Mouse (Mus musculus) midbrain, embryonic 11.5 days (tissue): ENCODE results near the gene Pycr1. TPM values are rescaled to one million over a fixed set of nuclear protein-coding genes. Genes with fewer than 3 reads are reported as not detected.

ENCODE experiments used
- ATAC-seq: fragments of 200-750 bp; cut with Nextera tagmentation; 2 replicates; pipeline ENCODE4 v1.8.0; 2017; ENCODE audit warnings: moderate TSS enrichment, moderate library complexity; ENCODE audit not compliant: low FRiP score
- DNase-seq: peaks from one replicate; pipeline ENCODE4 v3.0.0; 2015; ENCODE audit warnings: low spot score; ENCODE audit errors: missing footprints
- H3K27ac ChIP-seq: fragments of 300-500 bp; sonication (generic); 2 replicates; pipeline ENCODE4 v1.5.1; 2014; ENCODE audit warnings: low read depth, low read length
- H3K27me3 ChIP-seq: fragments of 300-500 bp; sonication (generic); 2 replicates; pipeline ENCODE4 v1.6.1; 2014; ENCODE audit warnings: mild to moderate bottlenecking, low read length, moderate library complexity, mixed read lengths; ENCODE audit not compliant: control insufficient read depth, insufficient read depth
- H3K36me3 ChIP-seq: fragments of 300-500 bp; sonication (generic); 2 replicates; pipeline ENCODE4 v1.6.1; 2014; ENCODE audit warnings: mild to moderate bottlenecking, low read length, moderate library complexity, mixed read lengths; ENCODE audit not compliant: control insufficient read depth, insufficient read depth
- H3K4me1 ChIP-seq: fragments of 300-500 bp; sonication (generic); 2 replicates; pipeline ENCODE4 v1.6.1; 2014; ENCODE audit warnings: low read length; ENCODE audit not compliant: control insufficient read depth, insufficient read depth
- H3K4me2 ChIP-seq: fragments of 300-500 bp; sonication (generic); 2 replicates; pipeline ENCODE4 v1.6.1; 2014; ENCODE audit warnings: mild to moderate bottlenecking, moderate library complexity
- H3K4me3 ChIP-seq: fragments of 300-500 bp; sonication (generic); 2 replicates; pipeline ENCODE4 v1.5.1; 2014; ENCODE audit warnings: low read depth, low read length
- H3K9ac ChIP-seq: fragments of 300-500 bp; sonication (generic); 2 replicates; pipeline ENCODE4 v1.6.1; 2014; ENCODE audit warnings: low read length
- H3K9me3 ChIP-seq: fragments of 300-500 bp; sonication (generic); 2 replicates; pipeline ENCODE4 v1.6.1; 2016; ENCODE audit warnings: low read length; ENCODE audit not compliant: control insufficient read depth
- WGBS: fragments of 180-500 bp; shearing (Covaris S2); extraction: QIAGEN DNeasy Blood & Tissue Kit; methylation state at CpG from one replicate; pipeline ENCODE4 v1.1.7; 2014; 5-methylcytosine and 5-hydroxymethylcytosine counted together
- polyA plus RNA-seq: library from polyadenylated mRNA; unstranded; fragments of >200 nt; fragmentation: Nextera tagmentation; extraction: Ambion mirVana; gene quantifications from 2 replicates; pipeline ENCODE4 v1.2.1, GENCODE M21; 2014

Pycr1 gene
- polyA plus RNA-seq, 1 experiment from 2014 or later, result 32.8 TPM

DNA sequence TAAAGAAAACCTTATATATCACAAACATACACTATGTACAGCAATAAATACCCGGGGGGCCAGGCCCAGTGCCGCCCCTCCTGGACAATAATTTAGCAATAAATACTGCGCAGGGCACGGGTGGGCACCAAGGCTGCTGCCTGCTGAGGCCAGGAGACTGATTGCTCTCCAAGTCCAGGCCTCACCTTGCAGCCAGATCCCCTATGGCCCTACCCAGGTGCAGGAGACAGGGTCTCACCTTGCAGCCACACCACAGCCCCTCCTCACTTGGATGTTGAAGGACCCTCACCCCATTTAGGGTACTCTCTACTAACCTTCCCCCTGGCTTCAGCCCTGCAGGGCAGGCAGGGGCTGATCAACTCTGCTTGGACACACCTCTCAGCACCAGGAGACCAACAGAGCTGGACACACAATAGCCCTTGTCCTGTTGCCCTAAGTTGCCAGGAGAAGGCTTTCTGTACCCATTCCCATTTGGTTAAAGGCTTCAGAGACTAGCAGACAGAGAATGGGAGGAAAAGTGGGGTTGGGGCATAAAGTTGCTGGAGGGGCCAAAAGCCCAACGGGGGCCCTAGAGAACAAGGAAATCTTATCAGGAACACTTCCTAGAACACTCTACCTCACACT lies 18.3 kb downstream of the Pycr1 start, which contains the start of gene Sirt7:
Sirt7 (minus strand) TSS at position 89 of the 624 bp plus-strand sequence.
- peaks cover 14% of the 10 kb centered on the region for H3K36me3 ChIP-seq
- peaks cover 12% of the 10 kb centered on the region for H3K4me1 ChIP-seq
- H3K27me3 ChIP-seq, result no peaks in the 10 kb centered on the region
- H3K9ac ChIP-seq, result peak within 1 kb of the TSS; percentile 80
- H3K4me2 ChIP-seq, result peak within 1 kb of the TSS; percentile 97
- H3K27ac ChIP-seq, result peak within 1 kb of the TSS; percentile 57
- H3K4me3 ChIP-seq, result peak within 1 kb of the TSS; percentile 99
- H3K9me3 ChIP-seq, result no peaks in the 10 kb centered on the region
- DNase-seq (no peak), ATAC-seq (peak; percentile 67)
- WGBS, result 21% methylated on average over 5 of the region's 5 CpGs

DNA sequence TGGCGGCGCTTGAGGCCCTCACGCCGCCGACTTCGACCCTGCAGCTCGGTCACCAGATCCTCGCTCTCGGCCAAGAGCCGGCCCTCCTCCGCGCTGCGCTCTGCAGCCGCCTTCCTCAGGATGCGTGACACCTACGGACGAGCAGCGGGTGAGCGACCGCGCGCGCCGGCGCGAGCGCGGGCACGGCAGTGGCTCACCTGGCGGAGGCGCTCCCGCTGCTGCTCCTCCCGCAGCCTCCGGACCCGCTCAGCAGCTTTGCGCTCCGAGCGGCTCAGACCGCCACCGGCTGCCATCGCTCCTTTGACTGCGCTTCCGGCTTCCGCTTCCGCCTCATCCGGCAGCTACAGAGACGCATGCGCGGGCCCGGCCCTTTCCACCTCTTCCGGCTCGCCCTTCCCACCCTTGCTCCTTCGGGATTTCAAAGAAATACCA lies 18.9 kb downstream of the Pycr1 start:
- Histone ChIP-seq H3K4me1 (peaks cover 9% of the 10 kb centered on the region), H3K27ac (peak overlapping the region; percentile 57), H3K9me3 (no peaks in the 10 kb centered on the region), H3K9ac (peak overlapping the region; percentile 80), H3K4me2 (peak overlapping the region; percentile 97), H3K4me3 (peak overlapping the region; percentile 99), H3K27me3 (no peaks in the 10 kb centered on the region), H3K36me3 (peaks cover 19% of the 10 kb centered on the region)
- peak; percentile 83 for ATAC-seq
- under 1% methylated on average over 51 of the region's 53 CpGs for WGBS
- peak; percentile 97 for DNase-seq

DNA sequence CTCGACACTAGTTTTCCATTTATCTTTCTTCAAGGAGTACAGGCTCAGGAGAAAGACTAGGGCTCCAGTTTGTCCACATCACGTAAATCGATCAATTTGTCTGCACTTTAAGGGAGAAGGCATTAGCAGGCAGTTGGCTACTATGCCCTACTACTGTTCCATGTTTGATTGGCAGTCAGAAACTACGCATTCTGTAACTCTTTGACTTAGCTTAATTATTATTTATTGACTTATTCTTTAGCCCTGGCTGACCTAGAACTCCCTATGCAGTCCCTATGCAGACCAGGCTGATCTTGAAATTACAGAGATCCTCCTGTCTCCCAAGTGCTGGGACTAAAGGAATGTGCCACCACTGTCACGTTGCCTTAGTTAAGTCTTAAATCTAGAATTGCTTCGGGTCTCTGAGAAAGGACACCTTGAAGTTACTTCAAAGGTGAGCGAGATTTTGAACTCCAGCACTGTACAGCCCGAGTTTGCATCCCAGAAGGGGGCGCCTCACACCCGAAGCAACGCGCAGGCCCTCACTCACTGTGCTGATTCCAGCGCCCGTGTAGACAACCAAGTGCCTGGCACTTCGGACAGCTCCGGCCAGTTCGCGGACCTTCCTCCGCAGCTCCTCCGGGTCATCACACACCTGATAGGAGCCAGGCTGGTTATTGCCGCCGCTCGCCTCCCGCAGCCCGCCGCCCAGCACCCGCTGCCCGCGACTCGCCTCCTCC lies 19.4 kb downstream of the Pycr1 start:
- 13% methylated on average over 30 of the region's 30 CpGs for WGBS
- peak overlapping the region; percentile 80 for H3K9ac ChIP-seq
- peak overlapping the region; percentile 57 for H3K27ac ChIP-seq
- ATAC-seq (peak; percentile 57), DNase-seq (peak; percentile 89)
- H3K4me3 ChIP-seq, result peak overlapping the region; percentile 99
- H3K36me3 ChIP-seq, result peaks cover 19% of the 10 kb centered on the region
- no peaks in the 10 kb centered on the region for H3K9me3 ChIP-seq
- no peaks in the 10 kb centered on the region for H3K27me3 ChIP-seq
- peak overlapping the region; percentile 97 for H3K4me2 ChIP-seq
- peaks cover 9% of the 10 kb centered on the region for H3K4me1 ChIP-seq

DNA sequence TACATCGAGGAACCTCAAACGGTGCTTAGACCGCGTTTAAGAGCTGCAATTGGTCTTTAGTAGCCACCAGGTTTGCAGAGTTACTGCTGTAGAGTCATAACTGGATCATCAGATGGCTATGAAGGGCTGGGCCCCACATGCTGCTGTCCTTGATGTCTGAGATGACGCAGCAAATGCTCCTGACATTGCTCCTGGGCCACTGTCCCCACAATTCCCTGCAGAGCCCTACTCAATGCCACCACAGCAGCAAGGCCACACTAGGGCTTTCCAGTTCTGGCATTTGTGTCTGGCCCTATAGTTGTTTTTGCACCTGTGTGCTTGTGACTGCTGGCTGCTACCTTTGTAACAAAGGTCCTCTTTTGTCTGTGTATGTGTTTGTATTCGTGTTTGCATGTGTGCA lies 20.8 kb downstream of the Pycr1 start:
- no peak for DNase-seq
- Histone ChIP-seq H3K9ac (no peak overlapping the region), H3K4me2 (no peak overlapping the region), H3K4me1 (peaks cover 11% of the 10 kb centered on the region), H3K36me3 (peaks cover 23% of the 10 kb centered on the region), H3K9me3 (no peaks in the 10 kb centered on the region), H3K27ac (no peak overlapping the region), H3K27me3 (no peaks in the 10 kb centered on the region), H3K4me3 (no peak overlapping the region)
- ATAC-seq, result no peak
- 95% methylated on average over 6 of the region's 6 CpGs for WGBS

DNA sequence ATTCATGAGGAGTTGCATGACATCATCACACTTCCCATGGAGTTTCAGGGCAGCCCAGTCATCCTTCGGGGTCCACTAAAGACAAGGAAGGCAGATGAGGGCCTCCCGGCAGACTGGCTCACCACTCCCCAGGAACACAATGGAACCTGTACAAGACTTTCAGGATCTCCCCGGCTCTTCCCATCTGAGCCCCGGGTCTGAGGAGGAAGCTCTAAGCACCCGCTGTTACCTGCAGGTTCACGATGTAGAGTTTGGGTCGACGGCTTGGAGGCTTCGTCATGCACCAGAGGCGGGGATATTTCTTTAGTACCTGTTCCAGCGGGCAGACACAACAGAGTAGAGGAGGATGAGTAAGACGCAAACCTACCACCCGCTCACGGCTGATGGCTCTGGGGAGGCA lies 23.4 kb downstream of the Pycr1 start:
- Histone ChIP-seq H3K4me1 (peaks cover 16% of the 10 kb centered on the region), H3K4me3 (no peak overlapping the region), H3K27me3 (no peaks in the 10 kb centered on the region), H3K9me3 (no peaks in the 10 kb centered on the region), H3K4me2 (no peak overlapping the region), H3K27ac (no peak overlapping the region), H3K36me3 (peaks cover 20% of the 10 kb centered on the region), H3K9ac (no peak overlapping the region)
- ATAC-seq (no peak), DNase-seq (peak; percentile 28)
- WGBS, result 95% methylated on average over 14 of the region's 14 CpGs

DNA sequence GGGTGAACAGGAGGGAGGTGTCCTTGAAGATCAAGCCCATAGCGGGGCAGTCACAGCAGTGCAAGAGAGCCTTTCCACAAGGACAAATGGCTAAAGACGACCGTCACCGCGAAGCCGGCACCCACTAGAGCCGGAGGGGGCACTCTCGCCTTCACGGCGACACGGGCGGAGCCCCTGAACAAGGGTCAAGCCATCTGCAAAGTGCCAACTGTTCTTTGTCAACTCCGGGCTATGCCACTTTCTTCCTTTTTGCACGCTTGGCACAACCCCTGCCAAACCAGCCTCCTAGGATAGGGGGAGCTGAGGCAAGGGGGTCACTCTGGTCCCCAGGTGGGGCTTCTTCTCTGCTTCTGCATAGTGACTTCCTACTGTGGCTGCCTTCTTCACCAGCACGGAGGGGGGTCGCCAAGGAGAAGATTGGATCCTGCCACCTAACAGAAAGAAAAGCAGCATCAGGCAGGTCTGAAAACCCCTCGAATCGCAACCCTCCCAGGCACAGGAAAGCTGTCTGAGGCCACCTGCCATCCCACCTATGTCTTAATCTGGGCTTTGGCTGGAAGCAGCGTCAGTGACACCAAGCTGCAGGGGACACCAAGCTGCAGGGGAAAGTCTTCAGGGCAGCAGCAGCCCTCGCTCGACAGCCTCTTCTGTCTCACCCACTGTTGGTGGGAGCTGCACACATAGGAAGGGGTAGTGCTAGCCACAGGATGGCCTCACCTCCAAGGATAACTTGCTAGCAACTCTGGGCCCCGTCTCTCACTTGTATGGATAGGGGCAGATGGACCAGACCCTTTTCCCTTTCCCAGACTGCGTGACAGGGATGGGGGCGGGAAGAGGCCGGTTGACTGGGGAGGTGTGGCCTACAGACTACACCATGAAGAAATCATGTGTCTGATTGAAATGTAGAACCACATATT lies 24.7 kb downstream of the Pycr1 start:
- no peak for ATAC-seq
- H3K4me1 ChIP-seq, result peaks cover 10% of the 10 kb centered on the region
- H3K9ac ChIP-seq, result no peak overlapping the region
- peaks cover 22% of the 10 kb centered on the region for H3K36me3 ChIP-seq
- no peak overlapping the region for H3K27ac ChIP-seq
- WGBS, result 92% methylated on average over 25 of the region's 25 CpGs
- H3K4me2 ChIP-seq, result no peak overlapping the region
- no peak overlapping the region; the same call in 1 of the 2 replicates for H3K4me3 ChIP-seq
- no peaks in the 10 kb centered on the region for H3K9me3 ChIP-seq
- DNase-seq, result peak; percentile 61
- H3K27me3 ChIP-seq, result no peaks in the 10 kb centered on the region

DNA sequence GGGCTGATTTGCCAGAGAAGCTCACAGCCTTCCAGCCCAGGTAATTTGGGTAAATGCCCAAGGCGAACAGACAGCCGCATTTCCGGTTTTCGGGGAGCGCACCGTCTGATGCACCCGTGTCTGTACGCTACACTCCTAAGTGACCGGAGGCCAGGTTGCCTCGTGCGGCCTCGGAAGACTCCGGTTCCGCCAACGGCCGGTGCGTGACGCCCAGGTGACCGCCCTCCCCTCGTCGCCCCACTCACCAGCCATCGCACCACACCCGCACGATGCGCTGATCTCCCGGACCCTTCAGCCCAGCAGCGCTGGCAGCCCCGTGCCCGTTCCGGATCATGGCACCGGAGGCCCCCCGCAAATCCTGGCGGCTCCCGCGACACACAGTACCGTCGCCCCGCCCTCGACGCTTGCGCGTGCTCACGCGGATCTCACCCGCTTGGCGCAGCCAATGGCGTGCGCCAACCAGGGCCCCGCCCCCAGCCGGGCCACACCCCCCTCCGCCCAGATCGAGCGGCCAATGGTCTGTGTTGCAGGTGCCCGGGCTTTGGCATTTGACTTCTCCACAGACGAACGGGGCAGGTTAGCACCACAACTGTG lies 26.0 kb downstream of the Pycr1 start, which contains the start of gene Pcyt2:
Pcyt2 (minus strand) TSS at position 418 of the 594 bp plus-strand sequence.
- peaks cover 22% of the 10 kb centered on the region for H3K36me3 ChIP-seq
- H3K4me2 ChIP-seq, result peak within 1 kb of the TSS; percentile 71
- H3K27me3 ChIP-seq, result no peaks in the 10 kb centered on the region
- DNase-seq (peak; percentile 98), ATAC-seq (peak; percentile 95)
- peaks cover 10% of the 10 kb centered on the region for H3K4me1 ChIP-seq
- H3K9me3 ChIP-seq, result no peaks in the 10 kb centered on the region
- H3K27ac ChIP-seq, result peak within 1 kb of the TSS; percentile 20; the same call in 1 of the 2 replicates
- peak within 1 kb of the TSS; percentile 82 for H3K9ac ChIP-seq
- H3K4me3 ChIP-seq, result peak within 1 kb of the TSS; percentile 73
- under 1% methylated on average over 56 of the region's 56 CpGs for WGBS

DNA sequence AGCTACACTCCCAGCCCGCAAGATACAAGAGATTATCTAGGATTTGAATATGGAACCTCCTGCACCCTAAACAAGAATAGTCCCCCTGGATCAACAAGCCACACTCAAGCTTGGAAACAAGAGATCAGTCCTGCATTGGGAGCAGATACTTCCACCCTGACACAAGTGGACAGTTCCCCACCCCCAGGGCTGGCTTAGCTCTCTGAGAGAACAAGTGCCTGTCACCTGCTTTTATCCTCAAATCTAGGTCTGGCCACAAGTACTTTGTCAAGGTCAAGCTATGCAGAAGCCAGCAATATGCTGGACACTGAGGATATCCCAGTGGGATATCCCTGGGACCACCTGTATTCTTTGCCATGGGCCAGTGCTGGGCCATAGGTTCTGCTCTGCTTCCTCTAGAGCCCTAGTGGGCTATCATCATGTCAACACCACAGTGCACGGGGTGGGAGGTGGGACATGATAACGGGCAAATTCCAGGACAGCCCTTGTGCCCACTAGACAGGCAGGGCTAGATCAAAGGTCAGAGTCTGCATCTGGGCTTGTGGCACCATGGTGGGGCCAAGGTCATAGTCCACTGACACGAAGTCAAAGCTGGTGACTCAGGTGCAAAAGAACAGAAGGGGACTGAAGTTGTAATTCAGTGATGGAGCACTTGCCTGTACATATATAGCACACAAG lies 26.8 kb downstream of the Pycr1 start:
- H3K27me3 ChIP-seq, result no peaks in the 10 kb centered on the region
- 55% methylated on average over 4 of the region's 4 CpGs for WGBS
- DNase-seq (peak; percentile 78), ATAC-seq (no peak)
- H3K27ac ChIP-seq, result no peak overlapping the region
- peak overlapping the region; percentile 82 for H3K9ac ChIP-seq
- peak overlapping the region; percentile 73 for H3K4me3 ChIP-seq
- H3K9me3 ChIP-seq, result no peaks in the 10 kb centered on the region
- H3K4me2 ChIP-seq, result peak overlapping the region; percentile 71
- peaks cover 10% of the 10 kb centered on the region for H3K4me1 ChIP-seq
- peaks cover 28% of the 10 kb centered on the region for H3K36me3 ChIP-seq
